Mouse (Mus musculus): ENCODE measurements at regions not wholly inside any gene's neighbourhood (a gene's known extent, or its start where the extent isn't known, plus 50 kb on each side); places are given as distances from the start of the nearest gene placed in this dataset.
"Not testable (repeated sequence)": the region's sequence is repeated elsewhere in the genome, so short reads cannot be mapped to it uniquely, and the experiment has no call there.

GRCm38 (mm10) chr3:153144217-153144616 is 162.2 kb upstream of the St6galnac5 start:
- no peaks in the 10 kb centered on the region for H3K36me3 ChIP-seq (ENCODE audit: control insufficient read depth, insufficient read depth, low read length)
- DNase-seq (ENCODE audit: low spot score) (peak; percentile 22), ATAC-seq (no peak)
- no peaks in the 10 kb centered on the region for H3K4me1 ChIP-seq (ENCODE audit: control insufficient read depth, insufficient read depth, low read length)
- no peak overlapping the region for H3K4me3 ChIP-seq (ENCODE audit: low read depth, low read length)
- no peak overlapping the region for H3K9ac ChIP-seq (ENCODE audit: low read length)
- H3K9me3 ChIP-seq (replicated peaks; ENCODE audit: control insufficient read depth, low read length): no peaks in the 10 kb centered on the region
- H3K4me2 ChIP-seq (ENCODE audit: low read length): no peak overlapping the region
- H3K27ac ChIP-seq (ENCODE audit: low read depth, low read length): no peak overlapping the region
- H3K27me3 ChIP-seq (replicated peaks; ENCODE audit: control insufficient read depth, insufficient read depth, low read length): no peaks in the 10 kb centered on the region
- WGBS: 61% methylated on average over 10 of the region's 10 CpGs

DNA sequence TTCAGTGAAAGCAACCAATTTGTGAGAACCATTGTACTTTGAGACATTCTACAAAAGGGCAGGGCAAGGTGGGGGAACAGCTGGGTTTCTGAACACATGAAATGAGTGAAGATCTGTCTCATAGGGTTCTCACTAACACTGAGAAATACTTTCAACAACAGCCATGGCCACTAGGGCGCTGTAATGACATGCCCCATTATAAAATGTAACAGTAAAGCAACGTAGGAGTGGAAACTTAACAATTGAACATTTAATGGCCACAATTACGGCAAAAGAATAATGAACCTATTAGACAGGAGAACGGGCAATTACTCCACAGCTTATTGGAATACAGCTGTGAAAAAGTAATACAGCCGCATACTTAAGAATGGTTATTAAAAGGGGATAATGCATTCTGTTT is 158.9 kb upstream of the St6galnac5 start:
- H3K4me2 ChIP-seq (ENCODE audit: low read length): no peak overlapping the region
- H3K27ac ChIP-seq (ENCODE audit: low read depth, low read length): no peak overlapping the region
- no peak for ATAC-seq
- no peaks in the 10 kb centered on the region for H3K4me1 ChIP-seq (ENCODE audit: control insufficient read depth, insufficient read depth, low read length)
- peak; percentile 10 for DNase-seq (ENCODE audit: low spot score)
- H3K9ac ChIP-seq (ENCODE audit: low read length): no peak overlapping the region
- no peaks in the 10 kb centered on the region for H3K9me3 ChIP-seq (replicated peaks; ENCODE audit: control insufficient read depth, low read length)
- no peak overlapping the region for H3K4me3 ChIP-seq (ENCODE audit: low read depth, low read length)
- H3K36me3 ChIP-seq (ENCODE audit: control insufficient read depth, insufficient read depth, low read length): no peaks in the 10 kb centered on the region
- no peaks in the 10 kb centered on the region for H3K27me3 ChIP-seq (replicated peaks; ENCODE audit: control insufficient read depth, insufficient read depth, low read length)
- 52% methylated on average over 5 of the region's 5 CpGs for WGBS

DNA sequence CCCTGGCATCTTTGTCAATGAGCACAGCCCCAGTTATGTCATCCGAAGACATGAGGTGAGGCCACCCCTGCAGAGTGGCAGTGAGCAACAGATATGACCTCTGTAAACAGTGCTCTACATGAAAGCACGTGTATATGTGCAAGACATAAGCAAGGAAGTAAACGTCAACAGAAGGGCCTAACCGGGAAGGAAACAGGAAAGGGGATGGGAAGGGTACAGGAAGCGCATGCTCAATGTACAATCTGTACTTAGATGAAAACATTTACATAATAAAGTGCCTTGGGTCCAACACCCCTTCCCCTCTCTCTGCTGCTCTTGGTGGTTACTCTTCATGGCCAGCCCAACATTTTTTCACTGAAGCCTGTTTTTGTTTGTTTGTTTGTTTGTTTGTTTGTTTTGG is 143.3 kb upstream of the St6galnac5 start:
- H3K27ac ChIP-seq (ENCODE audit: low read depth, low read length): no peak overlapping the region
- no peaks in the 10 kb centered on the region for H3K27me3 ChIP-seq (replicated peaks; ENCODE audit: control insufficient read depth, insufficient read depth, low read length)
- H3K4me3 ChIP-seq (ENCODE audit: low read depth, low read length): no peak overlapping the region
- WGBS: 87% methylated on average over 5 of the region's 5 CpGs
- H3K36me3 ChIP-seq (ENCODE audit: control insufficient read depth, insufficient read depth, low read length): no peaks in the 10 kb centered on the region
- no peak for DNase-seq (ENCODE audit: low spot score)
- H3K4me1 ChIP-seq (ENCODE audit: control insufficient read depth, insufficient read depth, low read length): no peaks in the 10 kb centered on the region
- H3K9me3 ChIP-seq (replicated peaks; ENCODE audit: control insufficient read depth, low read length): no peaks in the 10 kb centered on the region
- no peak overlapping the region for H3K4me2 ChIP-seq (ENCODE audit: low read length)
- ATAC-seq: no peak
- H3K9ac ChIP-seq (ENCODE audit: low read length): no peak overlapping the region

DNA sequence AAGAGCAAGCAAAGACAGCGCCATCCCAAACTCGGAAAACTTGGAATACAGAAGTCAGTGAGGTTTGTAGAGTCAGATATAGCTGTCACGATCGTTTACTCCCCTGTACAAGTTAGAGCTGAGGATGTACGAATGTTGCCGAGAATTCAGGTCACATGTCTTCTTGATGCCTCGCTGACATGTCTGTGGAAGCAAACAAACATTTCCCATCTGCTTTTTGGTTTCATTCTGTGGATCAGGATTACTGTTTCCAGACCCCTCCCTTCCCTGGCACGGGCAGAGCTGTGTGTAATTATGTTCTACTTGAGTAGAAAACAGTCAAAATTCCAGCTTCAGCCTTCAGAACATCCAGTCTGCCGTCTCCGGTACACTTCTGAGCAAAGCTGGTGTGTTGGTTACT is 139.9 kb upstream of the St6galnac5 start:
- Histone ChIP-seq H3K27ac (ENCODE audit: low read depth, low read length) (no peak overlapping the region), H3K4me1 (ENCODE audit: control insufficient read depth, insufficient read depth, low read length) (no peaks in the 10 kb centered on the region), H3K9me3 (replicated peaks; ENCODE audit: control insufficient read depth, low read length) (no peaks in the 10 kb centered on the region), H3K9ac (ENCODE audit: low read length) (no peak overlapping the region), H3K36me3 (ENCODE audit: control insufficient read depth, insufficient read depth, low read length) (no peaks in the 10 kb centered on the region), H3K27me3 (replicated peaks; ENCODE audit: control insufficient read depth, insufficient read depth, low read length) (no peaks in the 10 kb centered on the region), H3K4me3 (ENCODE audit: low read depth, low read length) (no peak overlapping the region), H3K4me2 (ENCODE audit: low read length) (no peak overlapping the region)
- DNase-seq (ENCODE audit: low spot score): peak; percentile 64
- peak; percentile 61; the same call in 1 of the 2 replicates for ATAC-seq
- 82% methylated on average over 10 of the region's 10 CpGs for WGBS

- no peak overlapping the region for H3K9ac ChIP-seq (ENCODE audit: low read length)
- 88% methylated on average over 5 of the region's 5 CpGs for WGBS
- ATAC-seq: no peak
These were observed 137.1 kb upstream of the St6galnac5 start for GRCm38 (mm10) chr3:153119142-153119541.

GRCm38 (mm10) chr3:153118643-153119042 is 136.6 kb upstream of the St6galnac5 start:
- H3K9me3 ChIP-seq (replicated peaks; ENCODE audit: control insufficient read depth, low read length): no peaks in the 10 kb centered on the region
- H3K4me2 ChIP-seq (ENCODE audit: low read length): no peak overlapping the region
- no peak overlapping the region for H3K4me3 ChIP-seq (ENCODE audit: low read depth, low read length)
- WGBS: 96% methylated on average over 1 of the region's 1 CpGs
- no peak overlapping the region for H3K9ac ChIP-seq (ENCODE audit: low read length)
- no peak overlapping the region for H3K27ac ChIP-seq (ENCODE audit: low read depth, low read length)
- H3K4me1 ChIP-seq (ENCODE audit: control insufficient read depth, insufficient read depth, low read length): no peaks in the 10 kb centered on the region
- ATAC-seq (no peak), DNase-seq (ENCODE audit: low spot score) (no peak)
- no peaks in the 10 kb centered on the region for H3K27me3 ChIP-seq (replicated peaks; ENCODE audit: control insufficient read depth, insufficient read depth, low read length)
- no peaks in the 10 kb centered on the region for H3K36me3 ChIP-seq (ENCODE audit: control insufficient read depth, insufficient read depth, low read length)

More at GRCm38 (mm10) chr3:153119142-153119541, 137.1 kb upstream of the St6galnac5 start:
- Histone ChIP-seq H3K27ac (ENCODE audit: low read depth, low read length) (no peak overlapping the region), H3K27me3 (replicated peaks; ENCODE audit: control insufficient read depth, insufficient read depth, low read length) (no peaks in the 10 kb centered on the region), H3K4me2 (ENCODE audit: low read length) (no peak overlapping the region), H3K4me1 (ENCODE audit: control insufficient read depth, insufficient read depth, low read length) (no peaks in the 10 kb centered on the region), H3K9me3 (replicated peaks; ENCODE audit: control insufficient read depth, low read length) (no peaks in the 10 kb centered on the region), H3K36me3 (ENCODE audit: control insufficient read depth, insufficient read depth, low read length) (no peaks in the 10 kb centered on the region), H3K4me3 (ENCODE audit: low read depth, low read length) (no peak overlapping the region)
- DNase-seq (ENCODE audit: low spot score): no peak

GRCm38 (mm10) chr3:153105591-153105990 is 123.5 kb upstream of the St6galnac5 start:
- 83% methylated on average over 5 of the region's 5 CpGs for WGBS
- H3K27me3 ChIP-seq (replicated peaks; ENCODE audit: control insufficient read depth, insufficient read depth, low read length): no peaks in the 10 kb centered on the region
- no peaks in the 10 kb centered on the region for H3K4me1 ChIP-seq (ENCODE audit: control insufficient read depth, insufficient read depth, low read length)
- no peak overlapping the region for H3K27ac ChIP-seq (ENCODE audit: low read depth, low read length)
- H3K36me3 ChIP-seq (ENCODE audit: control insufficient read depth, insufficient read depth, low read length): no peaks in the 10 kb centered on the region
- H3K4me3 ChIP-seq (ENCODE audit: low read depth, low read length): no peak overlapping the region
- H3K9me3 ChIP-seq (replicated peaks; ENCODE audit: control insufficient read depth, low read length): no peaks in the 10 kb centered on the region
- ATAC-seq: no peak
- no peak overlapping the region for H3K4me2 ChIP-seq (ENCODE audit: low read length)
- DNase-seq (ENCODE audit: low spot score): peak; percentile 22
- no peak overlapping the region for H3K9ac ChIP-seq (ENCODE audit: low read length)

GRCm38 (mm10) chr3:153090572-153090971 is 108.5 kb upstream of the St6galnac5 start:
- not testable (repeated sequence) for H3K27ac ChIP-seq (ENCODE audit: low read depth, low read length); H3K36me3 ChIP-seq (ENCODE audit: control insufficient read depth, insufficient read depth, low read length); ATAC-seq; H3K4me3 ChIP-seq (ENCODE audit: low read depth, low read length); H3K4me1 ChIP-seq (ENCODE audit: control insufficient read depth, insufficient read depth, low read length); H3K4me2 ChIP-seq (ENCODE audit: low read length); H3K9me3 ChIP-seq (replicated peaks; ENCODE audit: control insufficient read depth, low read length); H3K9ac ChIP-seq (ENCODE audit: low read length); H3K27me3 ChIP-seq (replicated peaks; ENCODE audit: control insufficient read depth, insufficient read depth, low read length); DNase-seq (ENCODE audit: low spot score)
- WGBS: 92% methylated on average over 4 of the region's 4 CpGs

DNA sequence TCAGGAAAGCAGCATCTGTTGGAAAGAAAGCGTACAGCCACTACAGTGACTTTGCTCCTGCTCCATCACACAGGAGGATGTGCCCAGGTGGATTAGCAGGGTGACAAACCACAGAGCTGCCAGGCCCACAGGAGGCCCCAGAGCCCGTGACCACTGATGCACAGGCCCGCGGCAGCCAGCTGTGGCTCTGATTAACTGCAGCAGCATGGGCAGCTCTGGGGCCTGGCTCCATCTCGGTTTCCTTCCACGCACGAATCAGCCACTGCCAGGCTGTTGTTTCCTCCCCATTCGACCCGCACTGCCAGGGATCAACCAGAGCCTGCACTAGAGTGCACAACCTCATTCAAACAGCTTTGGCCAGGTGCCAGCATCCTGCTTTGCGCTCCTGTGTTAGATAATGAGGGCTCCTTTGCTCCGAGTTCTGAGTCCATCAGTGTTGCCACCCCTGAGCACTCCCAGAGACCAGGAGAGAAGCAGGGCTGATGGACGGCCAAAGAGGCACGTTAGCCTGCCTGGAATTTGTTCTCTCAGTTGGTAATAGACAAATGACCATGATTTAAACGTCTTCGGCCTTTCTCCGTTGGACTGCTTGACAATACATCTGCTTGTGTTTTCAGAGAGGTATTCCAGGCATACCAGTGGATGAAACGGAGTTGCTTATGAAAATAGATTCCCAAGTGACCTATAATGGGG is 103.2 kb upstream of the St6galnac5 start:
- no peaks in the 10 kb centered on the region for H3K27me3 ChIP-seq (replicated peaks; ENCODE audit: control insufficient read depth, insufficient read depth, low read length)
- no peaks in the 10 kb centered on the region for H3K9me3 ChIP-seq (replicated peaks; ENCODE audit: control insufficient read depth, low read length)
- H3K27ac ChIP-seq (ENCODE audit: low read depth, low read length): peak overlapping the region; percentile 76
- H3K4me2 ChIP-seq (ENCODE audit: low read length): peak overlapping the region; percentile 46
- peaks cover 20% of the 10 kb centered on the region for H3K4me1 ChIP-seq (ENCODE audit: control insufficient read depth, insufficient read depth, low read length)
- WGBS: 8% methylated on average over 17 of the region's 17 CpGs
- DNase-seq (ENCODE audit: low spot score) (peak; percentile 91), ATAC-seq (peak; percentile 79)
- no peaks in the 10 kb centered on the region for H3K36me3 ChIP-seq (ENCODE audit: control insufficient read depth, insufficient read depth, low read length)
- H3K9ac ChIP-seq (ENCODE audit: low read length): peak overlapping the region; percentile 26; the same call in 1 of the 2 replicates
- no peak overlapping the region for H3K4me3 ChIP-seq (ENCODE audit: low read depth, low read length)
